Mouse (Mus musculus): ENCODE measurements around the gene Hist1h3g. TPM values are rescaled to one million over a fixed set of nuclear protein-coding genes. Genes with fewer than 3 reads are reported as not detected.
"Not testable (repeated sequence)": the region's sequence is repeated elsewhere in the genome, so short reads cannot be mapped to it uniquely, and the experiment has no call there.

The Hist1h3g gene
- polyA plus RNA-seq (2012; rRNA removed), result 0.74 and 0.92 TPM in 2 replicates

GRCm38 (mm10) chr13:23535137-23536075 is at the start of gene Hist1h3g:
Hist1h3g (plus strand) TSS chr13:23535422.
- H3K4me1 ChIP-seq (ENCODE audit: control insufficient read depth, insufficient read depth, low read length); H3K27ac ChIP-seq (ENCODE audit: insufficient read depth, low read length): not testable (repeated sequence)
- peak within 1 kb of the TSS; percentile 24 for H3K4me3 ChIP-seq (ENCODE audit: insufficient read depth, low read length)

GRCm38 (mm10) chr13:23488400-23489322 is 46.6 kb upstream of the Hist1h3g start, which contains the start of gene Btn2a2:
Btn2a2 (minus strand) TSS chr13:23488857.
- TF ChIP-seq CTCF (IDR thresholded peaks at IDR 0.05; ENCODE audit: extremely low read depth, insufficient read depth, low read length) (no peak), POLR2A (IDR thresholded peaks at IDR 0.05; ENCODE audit: extremely low read depth, insufficient read depth, low read length) (no peak)
- H3K4me1 ChIP-seq (ENCODE audit: control insufficient read depth, insufficient read depth, low read length), result no peaks in the 10 kb centered on the region
- H3K4me3 ChIP-seq (ENCODE audit: insufficient read depth, low read length), result peak within 1 kb of the TSS; percentile 22
- no peak within 1 kb of the TSS for H3K27ac ChIP-seq (ENCODE audit: insufficient read depth, low read length)

- Histone ChIP-seq H3K27ac (ENCODE audit: insufficient read depth, low read length) (no peak overlapping the region), H3K4me1 (ENCODE audit: control insufficient read depth, insufficient read depth, low read length) (no peaks in the 10 kb centered on the region)
- TF ChIP-seq POLR2A (IDR thresholded peaks at IDR 0.05; ENCODE audit: extremely low read depth, insufficient read depth, low read length) (no peak), CTCF (IDR thresholded peaks at IDR 0.05; ENCODE audit: extremely low read depth, insufficient read depth, low read length) (no peak)
These were observed 44.4 kb upstream of the Hist1h3g start for GRCm38 (mm10) chr13:23490863-23491262.

GRCm38 (mm10) chr13:23491263-23491662 is 44.0 kb upstream of the Hist1h3g start:
- Histone ChIP-seq H3K4me3 (ENCODE audit: insufficient read depth, low read length) (no peak overlapping the region), H3K4me1 (ENCODE audit: control insufficient read depth, insufficient read depth, low read length) (no peaks in the 10 kb centered on the region), H3K27ac (ENCODE audit: insufficient read depth, low read length) (no peak overlapping the region)
- TF ChIP-seq CTCF (IDR thresholded peaks at IDR 0.05; ENCODE audit: extremely low read depth, insufficient read depth, low read length) (no peak), POLR2A (IDR thresholded peaks at IDR 0.05; ENCODE audit: extremely low read depth, insufficient read depth, low read length) (no peak)

More at GRCm38 (mm10) chr13:23490863-23491262, 44.4 kb upstream of the Hist1h3g start:
- H3K4me3 ChIP-seq (ENCODE audit: insufficient read depth, low read length), result no peak overlapping the region

GRCm38 (mm10) chr13:23491990-23492389 is 43.2 kb upstream of the Hist1h3g start:
- TF ChIP-seq POLR2A (IDR thresholded peaks at IDR 0.05; ENCODE audit: extremely low read depth, insufficient read depth, low read length), result no peak
- no peak overlapping the region for H3K4me3 ChIP-seq (ENCODE audit: insufficient read depth, low read length)
- H3K4me1 ChIP-seq (ENCODE audit: control insufficient read depth, insufficient read depth, low read length), result no peaks in the 10 kb centered on the region
- no peak overlapping the region for H3K27ac ChIP-seq (ENCODE audit: insufficient read depth, low read length)

GRCm38 (mm10) chr13:23495526-23495925 is 39.7 kb upstream of the Hist1h3g start:
- TF ChIP-seq POLR2A (IDR thresholded peaks at IDR 0.05; ENCODE audit: extremely low read depth, insufficient read depth, low read length) (no peak), CTCF (IDR thresholded peaks at IDR 0.05; ENCODE audit: extremely low read depth, insufficient read depth, low read length) (no peak)
- Histone ChIP-seq H3K4me3 (ENCODE audit: insufficient read depth, low read length) (no peak overlapping the region), H3K27ac (ENCODE audit: insufficient read depth, low read length) (no peak overlapping the region), H3K4me1 (ENCODE audit: control insufficient read depth, insufficient read depth, low read length) (no peaks in the 10 kb centered on the region)

GRCm38 (mm10) chr13:23497656-23498321 is 37.4 kb upstream of the Hist1h3g start:
- Histone ChIP-seq H3K27ac (ENCODE audit: insufficient read depth, low read length) (no peak overlapping the region), H3K4me3 (ENCODE audit: insufficient read depth, low read length) (0 out of 2 replicates have a peak overlapping the region, but pooled peaks have one; percentile 9), H3K4me1 (ENCODE audit: control insufficient read depth, insufficient read depth, low read length) (no peaks in the 10 kb centered on the region)
- no peak for TF ChIP-seq POLR2A (IDR thresholded peaks at IDR 0.05; ENCODE audit: extremely low read depth, insufficient read depth, low read length)
- TF ChIP-seq CTCF (IDR thresholded peaks at IDR 0.05; ENCODE audit: extremely low read depth, insufficient read depth, low read length), result no peak

GRCm38 (mm10) chr13:23498653-23499052 is 36.6 kb upstream of the Hist1h3g start:
- TF ChIP-seq POLR2A (IDR thresholded peaks at IDR 0.05; ENCODE audit: extremely low read depth, insufficient read depth, low read length) (no peak), CTCF (IDR thresholded peaks at IDR 0.05; ENCODE audit: extremely low read depth, insufficient read depth, low read length) (no peak)
- Histone ChIP-seq H3K27ac (ENCODE audit: insufficient read depth, low read length) (no peak overlapping the region), H3K4me1 (ENCODE audit: control insufficient read depth, insufficient read depth, low read length) (no peaks in the 10 kb centered on the region), H3K4me3 (ENCODE audit: insufficient read depth, low read length) (0 out of 2 replicates have a peak overlapping the region, but pooled peaks have one; percentile 9)

- H3K4me1 ChIP-seq (ENCODE audit: control insufficient read depth, insufficient read depth, low read length), result no peaks in the 10 kb centered on the region
- no peak overlapping the region for H3K27ac ChIP-seq (ENCODE audit: insufficient read depth, low read length)
- H3K4me3 ChIP-seq (ENCODE audit: insufficient read depth, low read length), result no peak overlapping the region
- TF ChIP-seq CTCF (IDR thresholded peaks at IDR 0.05; ENCODE audit: extremely low read depth, insufficient read depth, low read length) (no peak), POLR2A (IDR thresholded peaks at IDR 0.05; ENCODE audit: extremely low read depth, insufficient read depth, low read length) (no peak)
These were observed 35.3 kb upstream of the Hist1h3g start for GRCm38 (mm10) chr13:23499943-23500342.

Data from cortical plate, adult 2 months (tissue).